Mouse (Mus musculus) olfactory bulb, adult 2 months (tissue): ENCODE measurements around the gene Olfr689.

Experiments used
- CTCF ChIP-seq: fragments of 200-500 bp; IDR thresholded peaks from 2 replicates; pipeline ENCODE4 v1.5.1; 2012; ENCODE audit warnings: low read depth, mild to moderate bottlenecking, low read length, moderate library complexity; ENCODE audit not compliant: insufficient read depth
- POLR2A ChIP-seq: fragments of 200-500 bp; IDR thresholded peaks from 2 replicates; pipeline ENCODE4 v1.6.1; 2012; ENCODE audit warnings: mild to moderate bottlenecking, low read depth, low read length, moderate library complexity; ENCODE audit not compliant: insufficient read depth

- TF ChIP-seq CTCF (no peak), POLR2A (no peak)
These were observed 56.3 kb downstream of the Olfr689 start for GRCm38 (mm10) chr7:105367268-105367667.
